Mouse (Mus musculus) CH12.LX (cell line): ENCODE measurements at regions not wholly inside any gene's neighbourhood (a gene's known extent, or its start where the extent isn't known, plus 50 kb on each side); places are given as distances from the start of the nearest gene placed in this dataset.

Source experiments
- MAFK ChIP-seq: IDR thresholded peaks from 2 replicates; pipeline ENCODE4 v1.6.1; 2011; ENCODE audit warnings: low read length, improper control_type of control experiment; ENCODE audit not compliant: insufficient replicate concordance
- NELFE ChIP-seq: IDR thresholded peaks from 2 replicates; pipeline ENCODE4 v1.6.1; 2011; ENCODE audit warnings: low read depth, low read length, improper control_type of control experiment

DNA sequence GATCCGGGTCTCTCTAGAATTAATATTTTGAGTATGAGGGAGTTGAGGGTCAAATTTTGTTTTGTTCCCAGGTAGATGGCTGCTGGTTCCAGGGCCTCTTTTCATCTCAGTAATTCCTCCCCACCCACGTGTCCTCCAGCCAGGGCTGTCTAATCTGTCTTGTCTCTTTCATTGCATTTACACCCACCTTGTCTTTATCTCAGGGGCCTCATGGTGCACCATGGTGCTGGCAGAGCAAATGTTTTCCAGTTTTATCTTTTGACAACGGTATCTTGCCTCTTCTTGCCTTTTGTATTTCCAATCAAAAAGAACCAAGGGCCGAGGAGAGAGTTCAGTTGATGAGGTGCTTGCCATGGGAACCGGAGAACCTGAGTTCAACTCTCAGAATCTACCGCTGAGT lies 372.9 kb downstream of the Tbc1d22a start:
- TF ChIP-seq MAFK = no peak
- no peak for TF ChIP-seq NELFE
